Mouse (Mus musculus): Measurements from ENCODE around the gene Gas2l3. TPM values are rescaled to one million over a fixed set of nuclear protein-coding genes. Genes with fewer than 3 reads are reported as not detected.

Gene Gas2l3
- total RNA-seq, 2 experiments from 2014 or later, result 2.2 TPM

GRCm38 (mm10) chr10:89444381-89444780 lies 614 bp upstream of the Gas2l3 start:
- DNase-seq (ENCODE audit: low spot score in 2 of 2), result no peak

- DNase-seq (ENCODE audit: low spot score in 2 of 2), result peak in 1 of 2 experiments; percentile 37
Measured at GRCm38 (mm10) chr10:89443115-89443622, 598 bp downstream of the Gas2l3 start.

- no peak for DNase-seq (ENCODE audit: low spot score in 2 of 2)
Measured at GRCm38 (mm10) chr10:89442640-89443039, 1.1 kb downstream of the Gas2l3 start.

GRCm38 (mm10) chr10:89441961-89442360 lies 1.8 kb downstream of the Gas2l3 start:
- DNase-seq (ENCODE audit: low spot score in 2 of 2), result no peak

- no peak for DNase-seq (ENCODE audit: low spot score in 2 of 2)
Measured at GRCm38 (mm10) chr10:89439380-89439779, 4.4 kb downstream of the Gas2l3 start.

GRCm38 (mm10) chr10:89437996-89438395 lies 5.8 kb downstream of the Gas2l3 start:
- DNase-seq (ENCODE audit: low spot score in 2 of 2), result no peak

- no peak for DNase-seq (ENCODE audit: low spot score in 2 of 2)
Measured at GRCm38 (mm10) chr10:89437472-89437871, 6.3 kb downstream of the Gas2l3 start.

- no peak for DNase-seq (ENCODE audit: low spot score in 2 of 2)
Measured at GRCm38 (mm10) chr10:89435920-89436319, 7.8 kb downstream of the Gas2l3 start.

GRCm38 (mm10) chr10:89435413-89435812 lies 8.4 kb downstream of the Gas2l3 start:
- DNase-seq (ENCODE audit: low spot score in 2 of 2), result no peak

- no peak for DNase-seq (ENCODE audit: low spot score in 2 of 2)
Measured at GRCm38 (mm10) chr10:89434509-89435210, 9.1 kb downstream of the Gas2l3 start.

GRCm38 (mm10) chr10:89432743-89433142 lies 11.0 kb downstream of the Gas2l3 start:
- no peak for DNase-seq (ENCODE audit: low spot score in 2 of 2)

GRCm38 (mm10) chr10:89430751-89431150 lies 13.0 kb downstream of the Gas2l3 start:
- DNase-seq (ENCODE audit: low spot score in 2 of 2), result no peak

GRCm38 (mm10) chr10:89424800-89425393 lies 18.9 kb downstream of the Gas2l3 start:
- no peak for DNase-seq (ENCODE audit: low spot score in 2 of 2)

GRCm38 (mm10) chr10:89424217-89424616 lies 19.6 kb downstream of the Gas2l3 start:
- no peak for DNase-seq (ENCODE audit: low spot score in 2 of 2)

GRCm38 (mm10) chr10:89423164-89423778 lies 20.5 kb downstream of the Gas2l3 start:
- DNase-seq (ENCODE audit: low spot score in 2 of 2), result no peak

- DNase-seq (ENCODE audit: low spot score in 2 of 2), result no peak
Measured at GRCm38 (mm10) chr10:89422504-89423158, 21.1 kb downstream of the Gas2l3 start.

- no peak for DNase-seq (ENCODE audit: low spot score in 2 of 2)
Measured at GRCm38 (mm10) chr10:89417966-89418365, 25.8 kb downstream of the Gas2l3 start.

GRCm38 (mm10) chr10:89415478-89415877 lies 28.3 kb downstream of the Gas2l3 start:
- no peak for DNase-seq (ENCODE audit: low spot score in 2 of 2)

- DNase-seq (ENCODE audit: low spot score in 2 of 2), result no peak
Measured at GRCm38 (mm10) chr10:89407551-89407950, 36.2 kb downstream of the Gas2l3 start.

GRCm38 (mm10) chr10:89406733-89407484 lies 36.9 kb downstream of the Gas2l3 start:
- no peak for DNase-seq (ENCODE audit: low spot score in 2 of 2)

GRCm38 (mm10) chr10:89404936-89405335 lies 38.8 kb downstream of the Gas2l3 start:
- DNase-seq (ENCODE audit: low spot score in 2 of 2), result no peak

All from adrenal gland, adult 18-20 months (tissue).